Mouse (Mus musculus): ENCODE data around the gene Tifa. TPM values are rescaled to one million over a fixed set of nuclear protein-coding genes. Genes with fewer than 3 reads are reported as not detected.

Tifa gene
- total RNA-seq, 2 experiments from 2014 or later = 1.1 to 2.9 TPM

DNA sequence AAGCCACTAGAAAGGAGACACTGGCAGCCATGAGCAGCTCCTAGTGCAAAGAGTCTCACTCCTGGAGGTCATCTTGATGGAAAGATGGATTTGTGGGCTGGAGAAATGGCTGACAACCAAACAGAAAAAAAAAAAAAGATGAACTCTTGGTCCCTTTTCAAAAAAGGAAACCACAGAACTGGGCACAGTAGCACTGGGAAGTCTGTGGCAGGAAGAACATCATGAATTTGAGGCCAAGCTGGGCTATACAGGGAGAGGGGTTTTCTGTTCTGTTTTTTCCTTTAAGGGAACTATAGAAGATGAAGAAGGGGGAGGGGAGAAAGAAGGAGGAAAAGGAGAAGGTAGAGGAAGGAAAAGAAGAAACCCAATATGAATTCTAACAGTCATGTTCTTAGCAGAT lies 2.6 kb upstream of the Tifa start:
- DNase-seq (ENCODE audit: low spot score) = no peak

DNA sequence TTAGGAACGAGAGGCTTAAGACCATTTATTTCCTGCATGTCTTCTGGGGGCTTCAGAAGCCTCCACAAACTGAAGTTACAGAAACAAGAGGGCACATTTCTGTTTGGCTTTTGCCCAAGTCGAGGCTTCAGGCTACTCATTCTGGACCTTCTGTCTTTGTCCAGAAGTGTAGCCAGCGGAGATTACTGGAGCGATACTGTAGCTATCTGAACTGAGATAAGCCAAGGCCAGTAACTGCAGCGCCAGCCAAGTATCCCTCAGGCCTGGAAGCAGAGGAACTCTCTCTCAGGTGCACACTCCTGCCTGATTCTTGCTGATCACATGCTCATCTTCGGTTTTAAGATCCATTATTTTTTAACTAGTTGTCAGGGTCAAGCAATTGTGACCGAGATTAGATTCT lies 1.6 kb upstream of the Tifa start:
- DNase-seq (ENCODE audit: low spot score) = no peak

DNA sequence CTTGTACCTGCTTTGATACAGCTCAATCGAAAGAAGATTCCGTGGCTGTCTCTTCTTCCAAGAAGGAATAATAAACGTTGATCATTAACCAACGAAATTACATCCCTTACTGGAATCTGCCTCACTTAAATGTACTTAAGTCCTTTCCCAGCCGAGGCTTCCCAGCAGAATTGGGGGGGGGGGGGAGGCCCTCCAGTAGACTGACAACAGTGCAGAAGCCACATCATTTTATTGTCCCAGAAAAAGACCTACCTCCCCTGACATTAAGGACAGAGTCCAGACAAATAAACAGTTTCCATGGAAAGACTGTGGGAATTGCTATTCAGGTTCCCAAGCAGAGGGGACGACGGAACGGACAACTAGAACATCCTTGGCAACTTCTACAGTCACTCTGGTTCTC lies 686 bp upstream of the Tifa start:
- DNase-seq (ENCODE audit: low spot score) = no peak

DNA sequence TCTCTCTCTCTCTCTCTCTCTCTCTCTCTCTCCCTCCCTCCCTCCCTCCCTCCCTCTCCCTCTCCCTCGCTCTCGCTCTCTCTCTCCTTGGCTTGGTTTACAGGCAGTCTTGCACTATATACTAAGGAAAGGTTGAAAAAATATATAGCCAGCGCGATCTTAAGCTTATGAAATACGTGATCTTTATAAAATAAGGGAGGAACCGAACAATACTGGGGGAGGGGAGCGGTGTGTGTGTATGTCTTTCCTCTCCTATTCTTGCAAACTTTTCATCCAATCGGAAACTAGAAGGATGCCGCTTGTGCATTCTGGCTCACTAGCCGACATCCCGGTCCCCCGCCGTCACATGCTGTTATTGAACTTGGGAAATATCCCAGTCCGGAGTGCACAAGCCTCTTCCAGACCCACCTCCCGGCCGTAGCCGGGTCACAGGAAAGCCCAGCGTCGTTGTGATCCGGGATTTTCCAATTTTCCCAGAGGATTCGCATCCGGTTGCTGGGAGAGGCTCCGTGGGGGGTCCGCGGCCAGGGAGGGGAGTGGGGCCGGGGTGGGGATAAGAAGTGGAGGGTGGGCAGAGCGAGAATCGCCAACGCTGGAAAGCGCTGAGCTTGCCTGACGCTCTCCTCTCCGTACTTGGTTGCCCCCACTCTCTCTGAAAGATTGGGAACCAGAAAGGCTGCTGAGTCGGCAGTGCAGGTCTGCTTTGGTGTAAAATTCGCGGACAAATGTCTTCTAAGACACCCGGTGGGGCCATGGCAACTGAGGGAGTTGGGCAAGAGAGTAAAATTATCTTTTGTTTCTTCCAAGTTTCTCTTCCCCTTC lies 840 bp downstream of the Tifa start:
- DNase-seq (ENCODE audit: low spot score) = no peak

DNA sequence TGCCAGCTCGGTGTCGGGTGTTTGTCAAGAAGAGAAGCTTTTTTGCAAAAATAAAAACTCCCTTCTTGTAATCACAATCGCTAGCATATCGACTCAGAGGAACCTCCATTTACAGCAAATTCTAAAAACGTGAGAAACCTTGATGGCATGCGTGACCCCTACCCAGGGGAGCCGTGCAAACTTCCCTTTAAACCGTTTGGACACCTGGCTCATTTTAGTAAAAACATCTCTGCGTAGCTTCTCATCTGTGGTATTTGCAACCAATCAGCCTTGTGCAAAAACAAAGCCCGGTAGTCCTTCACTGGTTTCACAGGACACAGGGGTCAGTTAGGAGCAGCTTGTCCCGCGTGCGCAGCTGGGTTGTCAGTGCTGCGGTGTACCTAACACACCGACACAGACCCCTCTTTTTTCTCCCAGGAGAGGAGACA lies 1.5 kb downstream of the Tifa start:
- DNase-seq (ENCODE audit: low spot score) = no peak

DNA sequence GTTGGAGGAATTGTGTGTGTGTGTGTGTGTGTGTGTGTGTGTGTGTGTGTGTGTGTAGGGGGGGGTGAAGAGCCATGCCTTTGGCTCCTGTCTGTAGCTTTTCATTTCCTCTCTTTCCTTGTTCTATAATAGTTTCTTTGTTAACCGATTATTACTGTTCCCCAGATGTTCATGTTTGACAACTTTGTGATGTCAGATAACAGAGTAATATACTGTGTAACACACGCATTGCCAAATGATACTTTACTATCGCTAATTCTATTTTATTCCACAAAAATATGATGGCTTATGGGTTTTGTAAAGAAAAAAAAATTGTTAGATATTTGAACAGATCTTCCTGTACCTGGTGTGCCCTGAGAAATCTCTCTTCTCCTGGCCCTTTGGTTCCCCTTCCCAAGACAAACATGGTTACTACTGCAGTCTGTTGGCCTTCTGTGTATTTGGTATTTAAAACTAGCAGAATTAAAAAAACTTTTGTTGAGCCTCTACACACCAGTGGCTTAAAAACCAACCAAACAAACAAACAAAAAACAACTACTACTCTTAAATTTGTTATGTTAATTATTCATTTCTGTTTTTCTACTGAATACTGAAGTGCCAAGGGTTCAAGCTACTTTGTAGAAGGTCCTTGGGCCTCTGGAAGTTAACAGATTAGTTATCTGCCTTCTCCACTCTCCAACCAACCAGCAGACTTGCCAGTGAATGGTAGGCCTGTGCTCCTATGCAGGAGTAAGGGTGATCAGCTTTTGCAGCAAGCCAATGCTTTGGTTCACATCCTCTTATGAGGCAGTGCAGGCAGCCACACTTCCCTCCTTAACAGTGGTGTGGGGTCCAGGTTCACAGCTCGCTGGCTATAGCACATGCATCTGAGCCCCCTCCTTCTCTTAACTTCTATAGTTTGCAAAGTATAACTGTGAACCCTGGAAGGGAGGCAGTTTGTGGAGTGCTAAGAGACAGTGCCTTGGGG lies 2.3 kb downstream of the Tifa start:
- DNase-seq (ENCODE audit: low spot score) = no peak

DNA sequence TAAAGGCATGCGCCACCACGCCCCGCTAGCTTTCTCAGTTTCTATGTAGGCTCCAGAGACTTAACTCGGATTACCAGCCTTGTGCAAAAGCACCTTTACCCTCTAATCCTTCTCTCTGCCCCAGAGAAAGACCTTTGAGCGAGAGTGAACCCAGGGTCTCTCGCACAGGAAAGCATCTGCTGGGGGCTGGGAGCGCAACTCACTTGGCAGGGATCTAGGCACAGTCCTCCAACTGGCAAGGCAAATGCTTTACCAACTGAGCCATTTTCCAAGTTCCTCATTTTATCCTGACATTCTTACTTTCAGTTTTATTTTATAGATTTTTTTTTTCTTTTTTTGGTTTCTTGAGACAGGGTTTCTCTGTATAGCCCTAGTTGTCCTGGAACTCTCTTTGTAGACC lies 3.4 kb downstream of the Tifa start:
- DNase-seq (ENCODE audit: low spot score) = no peak

DNA sequence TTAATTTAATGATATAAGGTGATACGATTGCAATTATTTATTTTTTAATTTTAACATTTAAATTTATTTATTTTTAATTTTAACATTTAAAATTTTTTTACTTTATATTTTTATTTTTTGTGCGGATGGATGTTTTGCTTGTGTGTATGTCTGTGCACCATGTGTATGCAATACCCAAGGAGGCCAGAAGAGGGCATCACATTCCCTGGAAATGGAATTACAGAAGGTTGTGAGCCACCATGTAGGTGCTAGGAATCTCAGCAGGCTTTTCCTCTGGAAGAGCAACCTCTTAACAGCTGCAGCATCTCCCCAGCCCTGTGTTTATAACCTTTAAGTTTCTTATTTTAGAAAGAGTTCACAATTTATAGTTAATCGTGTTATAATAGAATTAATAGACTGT lies 6.2 kb downstream of the Tifa start:
- DNase-seq (ENCODE audit: low spot score) = no peak

DNA sequence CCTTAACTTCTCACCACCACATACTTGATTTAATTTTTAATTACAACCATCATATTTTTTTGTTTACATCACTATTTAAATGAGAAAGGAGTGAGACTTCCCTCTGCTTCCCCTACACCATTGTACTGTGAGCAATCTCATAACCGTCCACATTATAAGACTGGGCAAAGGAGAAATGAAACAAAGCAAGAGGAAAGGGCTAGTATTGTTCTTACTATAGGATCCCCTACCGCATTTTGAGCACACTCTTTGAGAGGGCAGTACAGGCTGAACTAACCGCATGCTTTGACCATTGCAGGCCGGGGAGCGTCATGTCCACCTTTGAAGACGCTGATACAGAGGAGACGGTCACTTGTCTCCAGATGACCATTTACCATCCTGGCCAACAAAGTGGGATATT lies 6.7 kb downstream of the Tifa start:
- DNase-seq (ENCODE audit: low spot score) = no peak

DNA sequence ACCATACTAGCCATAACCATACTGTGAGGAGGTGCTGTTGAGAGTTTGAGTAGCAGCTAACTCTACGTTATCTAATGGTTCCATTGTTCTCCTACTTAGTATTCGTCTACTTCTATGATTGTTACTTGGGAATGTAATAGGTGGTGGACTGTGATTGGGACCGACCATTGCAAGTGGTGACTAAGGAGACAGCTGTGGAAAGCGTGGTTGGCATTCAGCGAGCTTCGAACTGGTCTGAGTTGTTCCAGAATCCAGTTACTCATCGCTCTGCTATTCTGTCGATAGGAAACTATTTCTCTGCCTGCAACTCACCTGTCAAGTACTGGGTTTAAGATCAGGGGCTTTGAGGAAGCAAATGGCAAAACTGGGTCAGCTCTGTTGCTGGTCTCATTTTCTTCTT lies 11.6 kb downstream of the Tifa start:
- DNase-seq (ENCODE audit: low spot score) = no peak

DNA sequence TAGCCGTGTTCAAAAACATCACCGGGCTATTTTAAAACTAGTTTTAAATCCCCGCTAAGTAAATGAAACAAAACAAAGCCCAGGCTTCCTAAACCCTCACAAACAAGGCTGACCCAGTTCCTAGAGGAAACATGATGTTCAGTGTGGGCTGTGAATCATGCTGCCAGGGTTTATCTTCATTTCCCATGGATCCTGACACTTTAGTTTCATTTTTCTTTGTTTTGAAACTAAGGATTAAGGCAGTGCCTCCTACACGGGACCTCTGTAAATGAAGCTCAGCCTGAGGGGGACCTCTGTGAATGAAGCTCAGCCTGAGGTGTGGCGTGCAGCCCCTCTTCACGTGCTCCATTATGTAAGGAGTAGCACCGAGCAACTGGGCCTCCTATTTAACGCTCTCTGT lies 13.2 kb downstream of the Tifa start:
- DNase-seq (ENCODE audit: low spot score) = no peak

DNA sequence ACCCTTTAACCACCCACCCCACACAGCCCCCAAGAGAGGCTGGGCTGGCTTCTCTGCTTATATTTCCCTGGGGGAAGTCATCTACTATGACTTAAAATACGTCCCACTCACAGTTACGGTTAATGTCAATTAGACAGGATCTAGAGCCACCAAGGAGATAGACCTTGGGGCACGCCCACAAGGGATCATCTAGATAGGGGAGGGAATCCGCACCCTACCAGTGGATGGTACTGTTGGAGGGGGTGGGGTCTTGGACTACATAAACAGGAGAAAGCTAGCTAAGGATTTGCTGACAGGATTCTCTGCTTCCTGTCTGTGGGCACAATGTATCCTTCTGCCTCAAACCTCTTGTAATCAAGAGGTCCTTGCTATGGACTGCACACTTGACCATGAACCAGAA lies 14.8 kb downstream of the Tifa start:
- no peak for DNase-seq (ENCODE audit: low spot score)

DNA sequence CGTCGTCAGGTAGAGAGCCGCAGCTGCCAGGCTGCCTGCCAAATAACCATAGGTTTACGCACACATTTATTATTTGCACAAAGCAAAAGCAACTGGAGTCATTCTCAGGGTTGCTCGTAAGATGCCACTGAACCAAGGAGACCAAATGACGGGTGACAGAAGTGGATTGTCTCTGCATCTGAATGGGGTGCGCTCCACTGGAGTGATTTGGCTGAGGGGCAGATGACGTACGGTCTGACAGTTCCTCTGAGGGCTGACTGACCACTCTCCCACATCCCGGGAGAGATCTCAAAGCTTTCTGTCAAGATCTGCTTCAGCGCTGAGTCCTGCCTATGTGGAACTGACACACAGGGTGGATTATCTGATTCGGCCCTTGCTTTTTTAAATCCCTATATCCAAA lies 15.5 kb downstream of the Tifa start:
- no peak for DNase-seq (ENCODE audit: low spot score)

DNA sequence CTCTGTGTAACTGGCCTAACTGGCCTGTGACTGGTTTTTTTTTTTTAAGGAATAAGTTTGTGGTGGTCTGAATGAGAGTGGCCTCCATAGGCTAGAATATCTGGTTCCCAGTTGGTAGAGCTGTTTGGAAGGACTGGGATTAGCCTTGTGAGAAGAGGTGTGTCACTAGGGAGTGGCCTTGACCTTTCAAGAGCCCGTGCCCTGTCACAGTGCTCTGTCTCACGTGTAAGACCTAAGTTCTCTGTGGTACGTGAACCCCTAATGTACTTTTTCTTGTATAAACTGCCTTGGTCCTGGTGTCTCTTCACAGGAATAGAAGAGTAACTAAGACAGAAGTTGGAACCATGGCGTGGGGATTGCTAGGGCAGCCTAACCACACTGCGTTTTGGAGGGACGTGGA lies 16.4 kb downstream of the Tifa start:
- no peak for DNase-seq (ENCODE audit: low spot score)

DNA sequence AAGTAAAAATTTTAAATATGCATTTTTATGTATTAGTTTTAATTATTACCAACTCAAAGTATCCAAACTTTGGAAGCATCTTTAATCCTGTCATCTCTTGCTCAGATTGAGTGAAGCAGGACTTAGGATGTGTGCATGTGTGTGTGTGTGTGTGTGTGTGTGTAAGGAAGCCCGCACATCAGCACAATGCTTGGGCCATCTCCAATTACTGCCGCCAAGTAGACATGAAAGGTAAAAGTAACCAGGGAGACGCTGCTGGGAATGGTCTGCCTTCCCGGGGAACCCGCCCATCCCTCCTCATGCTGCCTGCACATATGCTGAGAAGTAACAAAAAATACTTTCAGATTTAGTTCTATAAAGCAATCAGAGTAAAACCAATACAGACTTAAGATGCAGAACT lies 18.2 kb downstream of the Tifa start:
- no peak for DNase-seq (ENCODE audit: low spot score)

DNA sequence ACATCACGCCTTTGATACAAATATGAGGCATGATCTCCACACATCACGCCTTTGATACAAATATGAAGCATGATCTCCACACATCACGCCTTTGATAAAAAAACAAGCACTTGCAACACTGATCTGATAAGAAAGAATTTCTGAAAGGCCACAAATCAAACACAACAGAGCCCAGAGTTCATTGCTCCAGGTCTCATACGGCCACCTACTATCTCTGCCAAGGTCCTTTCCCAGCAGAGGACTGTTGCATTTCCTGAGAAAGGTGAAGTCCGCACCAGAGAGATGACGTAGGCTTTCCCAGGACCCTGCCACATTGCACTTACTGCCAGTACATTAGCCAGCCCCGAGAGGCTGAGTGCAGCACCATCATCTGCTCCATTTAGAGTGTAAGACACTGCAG lies 19.5 kb downstream of the Tifa start:
- no peak for DNase-seq (ENCODE audit: low spot score)

DNA sequence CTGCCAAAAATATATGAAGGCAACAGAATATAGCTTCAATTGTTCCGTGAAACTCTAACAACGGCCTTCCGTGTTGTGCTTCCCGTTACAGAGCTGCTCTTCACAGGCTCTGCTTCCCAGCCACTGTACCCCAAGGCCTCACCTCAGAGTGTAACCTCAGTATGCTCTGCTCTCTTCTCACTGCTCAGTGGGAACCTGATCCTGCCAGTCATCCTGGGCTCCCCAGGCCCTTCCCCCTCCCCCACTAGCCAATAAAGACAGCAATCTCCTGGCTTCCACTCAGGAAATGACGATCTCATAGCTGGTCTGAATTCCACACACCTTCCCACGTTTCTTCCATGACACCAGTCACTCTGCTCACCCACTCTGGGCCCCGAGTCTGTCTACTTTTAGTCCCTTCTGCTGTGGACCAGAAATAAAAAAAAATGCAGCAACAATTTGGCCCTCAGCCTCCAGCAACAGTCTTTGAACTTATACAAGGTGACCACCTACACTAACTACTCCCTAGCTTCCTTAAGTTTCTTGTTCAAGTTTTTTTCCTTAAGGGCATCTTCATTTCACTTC lies 27.6 kb downstream of the Tifa start:
- DNase-seq (ENCODE audit: low spot score) = peak; percentile 43

DNA sequence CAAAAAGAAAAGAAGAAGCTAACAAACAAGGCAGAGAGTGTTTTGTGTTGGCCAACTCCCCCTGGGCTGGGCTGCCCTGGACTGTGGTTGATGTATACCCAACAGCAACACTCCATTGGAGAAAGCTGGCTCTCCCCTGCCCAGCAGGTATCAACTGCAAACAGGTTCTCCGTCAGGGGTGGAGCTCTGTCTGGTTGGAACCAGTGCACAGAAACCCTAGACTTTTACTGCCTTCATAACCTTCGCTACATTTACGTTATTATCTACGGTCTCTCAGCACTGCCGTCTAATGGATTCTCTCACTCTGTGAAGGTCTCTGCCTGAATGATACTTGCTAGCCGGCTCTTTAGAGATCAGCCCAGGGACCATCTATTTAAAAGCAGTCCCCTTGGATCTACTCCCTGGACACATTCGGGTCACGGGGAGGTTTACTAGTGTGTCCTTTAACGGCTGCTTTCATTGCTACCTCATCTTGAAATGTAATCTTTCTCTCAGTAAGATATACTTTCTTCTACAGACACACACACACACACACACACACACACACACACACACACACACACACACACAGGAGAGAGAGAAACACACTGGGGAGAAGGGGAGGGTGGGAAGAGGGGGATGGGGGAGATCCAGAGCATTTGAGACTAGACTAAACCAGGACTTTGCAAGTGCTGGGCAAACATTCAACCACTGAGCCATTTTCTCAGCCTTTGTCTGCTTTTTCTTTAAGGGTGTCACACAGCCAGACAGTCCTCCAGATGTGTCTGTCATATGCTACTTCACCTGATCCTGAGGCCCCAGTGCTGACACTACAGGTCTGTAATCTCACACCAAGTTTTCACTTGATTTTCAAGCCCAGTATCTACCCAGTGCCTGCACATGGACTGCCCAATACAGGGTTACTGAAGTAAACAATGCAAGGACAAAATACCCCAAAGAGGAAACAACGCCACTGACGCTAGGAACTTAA lies 29.4 kb downstream of the Tifa start:
- DNase-seq (ENCODE audit: low spot score) = peak; percentile 30

DNA sequence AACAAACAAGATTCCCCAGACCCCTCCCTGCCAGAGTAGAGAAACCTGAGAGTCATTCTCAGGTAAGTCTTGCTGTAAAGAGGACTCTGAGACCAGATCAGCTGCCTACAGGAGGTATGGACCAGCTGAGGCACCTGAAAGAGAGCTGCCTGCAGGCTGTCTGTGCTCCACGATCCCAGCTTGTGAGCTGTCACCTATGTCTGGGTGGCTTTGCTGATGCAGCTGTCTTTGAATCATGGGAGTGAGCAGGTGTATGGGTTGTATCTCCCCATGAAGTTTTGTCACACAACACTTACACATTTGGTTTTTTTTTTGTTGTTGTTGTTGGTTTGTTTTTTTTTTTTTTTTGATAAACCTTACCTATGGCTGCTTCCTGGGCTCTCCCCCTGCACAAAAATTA lies 30.8 kb downstream of the Tifa start:
- no peak for DNase-seq (ENCODE audit: low spot score)

DNA sequence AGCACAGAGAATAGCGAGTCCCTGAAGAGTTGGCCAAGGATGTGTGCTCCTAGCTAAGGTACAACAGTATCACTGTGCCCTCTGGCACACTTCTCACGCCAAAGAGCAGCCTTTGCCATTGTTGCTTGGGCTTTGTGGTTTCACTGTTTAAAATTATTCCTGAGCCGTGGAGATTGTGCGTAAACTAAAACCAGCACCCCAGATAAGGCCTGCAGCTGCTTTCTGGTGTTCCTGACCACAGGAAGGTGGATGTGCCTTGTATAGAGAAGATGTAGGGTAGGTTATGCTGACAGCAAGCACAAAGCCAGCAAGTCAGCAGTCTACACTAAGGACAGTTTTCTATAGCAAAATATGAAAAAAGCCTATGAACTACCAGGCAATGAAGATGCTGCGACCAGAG lies 31.6 kb downstream of the Tifa start:
- no peak for DNase-seq (ENCODE audit: low spot score)

All from gastrocnemius, adult 18-20 months (tissue).